Mouse (Mus musculus) CD8-positive naive resting alpha-beta T cell, adult 2 months (primary cell): ENCODE measurements around the gene Drosha.
A peak's percentile ranks its signal among the peaks of the same experiment; 100 is the strongest.
"Not testable (repeated sequence)": the region's sequence is repeated elsewhere in the genome, so short reads cannot be mapped to it uniquely, and the experiment has no call there.

ENCODE experiments used
- DNase-seq, 2 experiments: peaks; one replicate each; pipeline ENCODE4 v3.0.0; 2022; ENCODE audit warnings: low read depth in 2 of 2, low spot score in 2 of 2

Gene Drosha

DNA sequence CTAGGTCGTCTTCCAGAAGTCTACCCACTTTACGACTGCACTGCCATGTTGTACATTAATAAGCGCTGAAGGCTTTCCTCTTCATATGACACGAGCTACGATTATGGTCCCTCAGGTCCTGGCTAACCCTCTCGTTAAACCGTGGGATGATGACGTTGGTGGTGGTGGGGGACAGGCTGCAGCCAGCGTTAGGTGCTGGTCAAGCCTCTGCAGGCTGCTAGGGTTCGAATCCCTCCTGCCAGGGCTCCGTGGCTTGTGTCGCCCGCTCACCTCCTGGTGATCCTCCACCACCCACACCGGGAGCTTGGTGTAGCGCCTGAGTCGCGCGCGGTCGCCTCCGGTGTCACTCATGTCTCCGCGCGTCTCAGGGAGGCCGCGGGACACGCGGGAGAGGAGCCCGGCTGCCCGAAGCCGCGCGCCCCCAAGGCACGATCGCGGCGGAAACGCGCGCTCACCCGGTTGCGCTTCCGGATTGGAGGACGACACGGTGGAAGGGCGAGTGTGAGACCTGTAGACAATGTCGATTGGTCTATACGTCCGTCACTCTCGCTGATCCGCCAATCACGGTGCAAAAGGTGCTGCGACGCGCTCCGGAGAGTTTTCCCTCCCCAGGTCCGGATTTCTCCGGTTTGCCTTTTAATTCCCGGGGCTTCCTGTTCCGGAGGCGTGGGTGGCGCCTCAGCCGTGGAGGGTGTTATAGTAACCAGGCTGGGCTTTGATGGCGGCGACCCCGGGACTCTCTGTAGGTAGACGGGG, at the start of gene Drosha, which contains the start of gene 6030458C11Rik:
Gene Drosha (plus strand): TSS at position 619 of the 756 bp plus-strand sequence.
Gene 6030458C11Rik (minus strand): TSS at position 453 of the 756 bp plus-strand sequence.
- DNase-seq = peak; percentile 94 to 96

DNA sequence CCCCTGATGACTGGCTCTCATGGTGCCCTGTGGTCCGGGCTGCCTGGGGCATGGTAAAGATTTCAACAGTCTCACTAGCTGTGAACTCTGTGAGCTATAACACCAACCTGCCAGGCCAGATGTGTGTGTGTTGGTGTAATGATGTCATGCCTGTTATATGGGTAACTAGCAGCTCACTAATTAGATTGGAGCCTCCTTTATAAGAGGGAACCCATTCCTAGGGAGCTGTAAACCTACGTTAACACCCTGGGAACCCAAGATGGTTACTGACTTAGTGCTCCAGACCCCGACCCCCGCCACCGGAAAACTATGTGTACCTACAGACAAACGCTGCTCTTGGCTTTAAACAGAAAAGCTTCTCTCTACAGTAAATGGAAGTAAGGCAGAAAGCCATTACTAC, 43.3 kb upstream of the Drosha start:
- DNase-seq = no peak

GRCm38 (mm10) chr15:12781729-12782326, 42.8 kb upstream of the Drosha start:
- DNase-seq = no peak

DNA sequence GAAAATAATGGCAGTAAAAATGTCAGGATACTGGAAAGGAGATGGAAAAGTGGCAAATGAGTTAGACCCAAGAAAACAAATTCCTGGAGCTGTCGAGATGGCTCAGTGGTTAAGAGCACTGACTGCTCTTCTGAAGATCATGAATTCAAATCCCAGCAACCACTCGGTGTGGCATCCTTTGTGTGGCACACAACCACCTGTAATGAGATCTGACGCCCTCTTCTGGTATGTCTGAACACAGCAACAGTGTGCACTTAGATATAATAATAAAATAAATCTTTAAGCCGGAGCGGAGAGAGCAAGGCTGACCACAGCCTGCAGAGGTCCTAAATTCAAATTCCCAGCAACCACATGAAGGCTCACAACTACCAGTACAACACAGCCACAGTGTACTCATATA, 36.1 kb upstream of the Drosha start:
- no peak for DNase-seq

DNA sequence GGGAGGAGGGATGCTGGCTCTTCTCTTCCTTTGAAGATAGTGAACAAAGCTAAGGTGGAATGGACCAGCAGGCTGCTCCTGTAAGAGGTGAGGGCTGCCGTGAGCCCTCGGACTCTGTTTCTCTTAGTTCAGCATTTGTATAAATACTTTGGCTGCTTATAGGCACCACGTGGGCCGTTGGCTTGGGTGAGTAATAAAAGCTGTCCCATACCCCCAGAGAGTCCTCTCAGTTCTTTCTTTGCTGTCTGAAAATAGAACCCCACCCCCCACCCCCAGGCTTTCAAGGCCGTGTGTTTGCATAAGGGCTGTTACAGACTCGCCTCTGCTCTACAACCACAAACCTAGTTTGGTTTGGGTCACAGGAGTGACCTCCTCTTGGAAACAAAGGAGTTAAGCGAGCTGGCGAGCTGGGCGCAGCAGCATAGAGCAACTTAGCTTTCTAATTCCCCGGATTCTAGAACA, 35.2 kb upstream of the Drosha start:
- DNase-seq = no peak

DNA sequence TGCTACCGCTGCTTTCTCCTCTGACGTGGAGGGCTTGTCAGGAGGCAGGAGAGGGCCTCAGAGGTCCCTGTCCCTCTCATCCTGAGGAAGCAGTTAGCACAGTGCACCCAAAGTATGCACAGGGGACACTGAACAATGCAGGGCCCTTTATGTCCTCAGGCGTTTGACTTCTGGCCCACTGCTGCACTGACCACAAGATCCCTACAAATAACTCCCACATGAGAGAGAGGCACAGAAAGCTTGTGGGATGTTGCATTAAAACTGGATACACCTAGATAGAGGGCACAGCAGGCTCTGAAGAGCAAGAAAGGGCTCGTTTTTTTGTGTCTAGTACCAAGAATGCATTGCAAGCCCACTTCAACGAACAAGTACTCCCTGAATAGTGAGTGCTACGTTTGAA, 30.3 kb upstream of the Drosha start:
- no peak for DNase-seq

DNA sequence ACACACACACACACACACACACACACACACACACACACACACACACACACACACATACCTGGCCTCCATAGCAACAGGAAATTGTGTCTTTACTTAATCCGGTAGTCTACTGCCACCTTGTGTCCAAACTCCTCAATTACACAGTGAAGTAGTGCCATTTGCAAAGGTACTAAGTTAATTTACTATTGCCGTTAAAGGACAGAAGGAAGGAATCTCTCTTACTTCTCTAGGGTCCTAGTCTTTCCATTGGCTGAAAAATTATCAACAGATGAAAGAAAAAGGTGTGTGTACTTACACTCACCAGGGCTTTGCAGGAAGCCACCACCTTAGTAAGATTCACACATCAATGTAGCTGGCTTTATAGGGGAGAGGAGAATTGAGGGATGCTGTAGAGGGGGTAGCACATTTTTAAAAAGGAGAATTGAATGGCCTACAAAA, 29.1 kb upstream of the Drosha start:
- peak; percentile 55 to 70 for DNase-seq

GRCm38 (mm10) chr15:12795909-12796470, 28.6 kb upstream of the Drosha start:
- no peak for DNase-seq

GRCm38 (mm10) chr15:12798043-12798442, 26.6 kb upstream of the Drosha start:
- no peak for DNase-seq

- no peak for DNase-seq
Measured at GRCm38 (mm10) chr15:12800405-12801141, 24.0 kb upstream of the Drosha start.

GRCm38 (mm10) chr15:12801142-12801506, 23.5 kb upstream of the Drosha start:
- DNase-seq = not testable (repeated sequence)

- no peak for DNase-seq
Measured at GRCm38 (mm10) chr15:12805071-12805470, 19.5 kb upstream of the Drosha start.

- no peak for DNase-seq
Measured at GRCm38 (mm10) chr15:12807088-12807487, 17.5 kb upstream of the Drosha start.

GRCm38 (mm10) chr15:12809305-12809704, 15.3 kb upstream of the Drosha start:
- no peak for DNase-seq

GRCm38 (mm10) chr15:12812646-12813045, 12.0 kb upstream of the Drosha start:
- no peak for DNase-seq

DNA sequence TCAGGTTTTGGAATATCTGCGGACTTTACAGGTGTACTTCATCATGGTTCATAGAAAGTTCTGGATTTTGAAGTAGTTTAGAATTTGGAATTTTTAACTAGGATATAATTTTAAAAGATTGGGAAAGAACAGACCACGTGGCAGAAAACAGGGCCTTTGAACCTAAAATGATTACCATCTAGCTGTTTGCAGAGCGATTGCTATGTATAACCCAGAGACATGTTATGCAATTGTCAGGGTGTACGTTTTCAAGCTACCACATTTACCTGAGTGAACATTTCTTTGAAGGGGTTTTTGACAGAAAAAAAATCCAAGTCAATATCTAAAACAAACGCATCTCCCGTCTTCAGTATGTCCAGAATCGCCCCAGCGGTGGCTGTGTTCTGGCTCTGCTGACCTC, 7.0 kb upstream of the Drosha start:
- DNase-seq = no peak

- DNase-seq = no peak
Measured at GRCm38 (mm10) chr15:12822416-12823395, 1.9 kb upstream of the Drosha start.

DNA sequence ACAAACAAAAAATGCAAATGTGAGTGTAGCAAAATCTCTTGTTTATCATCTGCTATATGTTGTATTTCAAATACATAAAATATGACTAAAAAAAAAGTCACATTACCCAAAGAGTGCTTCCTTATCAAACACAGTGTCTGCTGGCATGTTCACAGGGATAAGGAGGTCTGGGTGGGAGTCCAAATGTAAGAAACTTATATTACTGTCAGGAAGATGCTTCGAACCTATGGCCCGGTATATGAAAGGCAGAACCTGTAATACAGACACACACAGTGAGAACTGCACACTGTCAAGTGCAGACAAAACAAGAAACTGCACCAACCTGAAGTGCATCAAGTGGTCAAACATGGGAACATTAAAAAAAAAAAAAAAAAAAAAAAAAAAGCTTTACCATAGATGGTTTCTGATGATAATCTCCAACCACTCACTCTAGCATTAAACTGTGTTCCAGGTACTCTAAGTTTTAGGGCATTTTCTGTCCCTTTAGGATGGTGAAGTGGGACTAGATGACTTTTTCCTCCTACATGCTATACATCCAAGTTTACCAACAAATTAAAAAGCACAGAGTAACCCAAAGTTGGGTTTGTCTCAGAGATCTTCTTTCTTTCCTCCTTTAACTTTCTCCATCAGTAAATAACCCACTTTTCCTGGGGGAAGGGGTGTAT, 1.0 kb upstream of the Drosha start:
- DNase-seq = peak in 1 of 2 experiments; percentile 1

DNA sequence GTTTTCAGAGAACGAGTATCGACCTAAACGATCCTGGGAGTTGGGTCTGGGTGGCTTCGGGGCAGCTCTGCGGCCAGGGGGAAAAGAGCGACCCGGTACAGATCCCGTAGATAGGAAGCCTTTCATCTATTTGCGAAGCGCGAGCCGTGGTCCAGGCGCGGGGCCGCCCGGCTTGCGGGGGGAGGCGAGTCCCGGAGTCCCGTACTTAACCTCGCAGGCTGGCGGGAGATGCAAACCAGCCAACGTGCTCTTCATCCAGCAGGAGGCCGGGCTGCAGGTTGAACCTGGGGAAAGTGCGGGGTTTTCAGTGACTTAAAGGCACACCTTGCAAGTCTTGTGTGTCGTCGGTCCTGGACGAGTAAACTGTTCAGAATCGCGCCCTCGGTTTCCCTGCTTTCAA, 350 bp downstream of the Drosha start:
- DNase-seq = peak; percentile 48 to 50

GRCm38 (mm10) chr15:12825408-12825807, 793 bp downstream of the Drosha start:
- peak in 1 of 2 experiments; percentile 1 for DNase-seq
